21 mouse cellular contexts compared by ENCODE assay signal in genomic region chr10:105201491-105201890, GRCm38 (mm10).
DNase-seq lines count a peak whose midpoint lies in the region; ATAC-seq and TF ChIP-seq lines count a peak whose summit lies in the region.
"Had no signal": no experiment of that assay in that cellular context is flagged by ENCODE, and none has a peak within 500 bp of the region (broad histone marks: within the 10 kb centered on the region; RNA-seq: fewer than 3 reads in every experiment).

No protein-coding gene starts in this region.

- peaks cover 9% of the 10 kb centered on the region for H3K4me1 ChIP-seq in hindbrain, embryonic 12.5 days
- H3K4me1 ChIP-seq in neural tube, embryonic 14.5 days (ENCODE audit: control insufficient read depth, insufficient read depth, low read length) = peaks cover 12% of the 10 kb centered on the region
- H3K4me1 ChIP-seq: embryonic facial prominence, embryonic 15.5 days; liver, embryonic 15.5 days had no signal

- H3K4me2 ChIP-seq in hindbrain, embryonic 12.5 days (replicated peaks) = no peak overlapping the region
- 0 out of 2 replicates have a peak overlapping the region, but pooled peaks have one; percentile 4 for H3K4me2 ChIP-seq in neural tube, embryonic 14.5 days (ENCODE audit: low read depth, low read length)
- H3K4me2 ChIP-seq: embryonic facial prominence, embryonic 15.5 days; forebrain, embryonic 13.5 days; liver, embryonic 15.5 days had no signal

- no peaks in the 10 kb centered on the region for H3K27me3 ChIP-seq in hindbrain, embryonic 12.5 days
- H3K27me3 ChIP-seq in neural tube, embryonic 14.5 days (ENCODE audit: control insufficient read depth, insufficient read depth, low read length) = no peaks in the 10 kb centered on the region
- H3K27me3 ChIP-seq: embryonic facial prominence, embryonic 15.5 days; forebrain, embryonic 13.5 days; liver, embryonic 15.5 days had no signal

- H3K4me3 ChIP-seq in gastrocnemius, adult 2 months = no peak overlapping the region
- no peak overlapping the region for H3K4me3 ChIP-seq in hindbrain, embryonic 12.5 days
- H3K4me3 ChIP-seq in neural tube, embryonic 14.5 days (ENCODE audit: low read depth, low read length) = no peak overlapping the region
- H3K4me3 ChIP-seq: embryonic facial prominence, embryonic 15.5 days; forebrain, embryonic 13.5 days; liver, embryonic 15.5 days had no signal

- peak; percentile 13 for DNase-seq in gastrocnemius, adult 2 months
- no peak for DNase-seq in gastrocnemius, adult 8-10 months (ENCODE audit: low spot score in 2 of 2)
- peak; percentile 13 for DNase-seq in retina, embryonic 14.5 days (ENCODE audit: low spot score)
- DNase-seq in retina, postnatal 1 day = no peak
- DNase-seq in adrenal gland, postnatal 14 days = no peak
- DNase-seq in kidney, adult 9 months = no peak
- DNase-seq: adrenal gland, postnatal 36 days; B cell, adult 2 months; embryo, embryonic 11 days; heart, adult 18-20 months; heart, postnatal 4 days; kidney, postnatal 4 days; right cerebral cortex, postnatal 25 days; thymus, postnatal 36 days had no signal

- H3K9me3 ChIP-seq in hindbrain, embryonic 12.5 days (replicated peaks) = no peaks in the 10 kb centered on the region
- no peaks in the 10 kb centered on the region for H3K9me3 ChIP-seq in neural tube, embryonic 14.5 days (ENCODE audit: control insufficient read depth, low read length)
- H3K9me3 ChIP-seq: embryonic facial prominence, embryonic 15.5 days; forebrain, embryonic 13.5 days; liver, embryonic 15.5 days had no signal

- no peak overlapping the region for H3K9ac ChIP-seq in hindbrain, embryonic 12.5 days
- no peak overlapping the region for H3K9ac ChIP-seq in neural tube, embryonic 14.5 days (replicated peaks; ENCODE audit: low read depth, low read length)
- H3K9ac ChIP-seq: embryonic facial prominence, embryonic 15.5 days; forebrain, embryonic 13.5 days; liver, embryonic 15.5 days had no signal

- intact Hi-C loops in gastrocnemius, adult 2 months (cut with DNase I) = no loop called here

- H3K36me3 ChIP-seq in hindbrain, embryonic 12.5 days = no peaks in the 10 kb centered on the region
- H3K36me3 ChIP-seq in neural tube, embryonic 14.5 days (ENCODE audit: control insufficient read depth, insufficient read depth, low read length) = no peaks in the 10 kb centered on the region
- H3K36me3 ChIP-seq: embryonic facial prominence, embryonic 15.5 days; liver, embryonic 15.5 days had no signal

- WGBS in hindbrain, embryonic 12.5 days = 50% methylated on average over 10 of the region's 10 CpGs
- 15% methylated on average over 10 of the region's 10 CpGs for WGBS in neural tube, embryonic 14.5 days

- no peak for TF ChIP-seq CTCF in gastrocnemius, adult 2 months (IDR thresholded peaks at IDR 0.05)

- 0 out of 2 replicates have a peak, but pooled peaks have one; percentile 5 for ATAC-seq in hindbrain, embryonic 12.5 days (ENCODE audit: low FRiP score)
- peak; percentile 83 for ATAC-seq in neural tube, embryonic 14.5 days (ENCODE audit: low read depth)
- ATAC-seq: forebrain, embryonic 13.5 days; intestine, postnatal 0 days; lung, postnatal 0 days had no signal

- no peak overlapping the region for H3K27ac ChIP-seq in gastrocnemius, adult 2 months
- peak overlapping the region; percentile 40; the same call in 1 of the 2 replicates for H3K27ac ChIP-seq in hindbrain, embryonic 12.5 days
- no peak overlapping the region for H3K27ac ChIP-seq in neural tube, embryonic 14.5 days (ENCODE audit: low read depth, low read length)
- H3K27ac ChIP-seq: embryonic facial prominence, embryonic 15.5 days; forebrain, embryonic 13.5 days; liver, embryonic 15.5 days had no signal

Comparison
In these comparisons a context has a peak if more than half of its experiments do, and no peak if none do; other contexts are left out.
1. DNase-seq: peak in gastrocnemius, adult 2 months (single experiment) and retina, embryonic 14.5 days (single experiment); none in gastrocnemius, adult 8-10 months (0 of 2), retina, postnatal 1 day (single experiment), adrenal gland, postnatal 14 days (single experiment) and kidney, adult 9 months (single experiment).